Mouse (Mus musculus) B cell, adult 2 months (primary cell): ENCODE data around the gene Set.

Experiments used
- DNase-seq, 2 experiments: peaks; one replicate each; pipeline ENCODE4 v3.0.0; 2022

Gene Set

DNA sequence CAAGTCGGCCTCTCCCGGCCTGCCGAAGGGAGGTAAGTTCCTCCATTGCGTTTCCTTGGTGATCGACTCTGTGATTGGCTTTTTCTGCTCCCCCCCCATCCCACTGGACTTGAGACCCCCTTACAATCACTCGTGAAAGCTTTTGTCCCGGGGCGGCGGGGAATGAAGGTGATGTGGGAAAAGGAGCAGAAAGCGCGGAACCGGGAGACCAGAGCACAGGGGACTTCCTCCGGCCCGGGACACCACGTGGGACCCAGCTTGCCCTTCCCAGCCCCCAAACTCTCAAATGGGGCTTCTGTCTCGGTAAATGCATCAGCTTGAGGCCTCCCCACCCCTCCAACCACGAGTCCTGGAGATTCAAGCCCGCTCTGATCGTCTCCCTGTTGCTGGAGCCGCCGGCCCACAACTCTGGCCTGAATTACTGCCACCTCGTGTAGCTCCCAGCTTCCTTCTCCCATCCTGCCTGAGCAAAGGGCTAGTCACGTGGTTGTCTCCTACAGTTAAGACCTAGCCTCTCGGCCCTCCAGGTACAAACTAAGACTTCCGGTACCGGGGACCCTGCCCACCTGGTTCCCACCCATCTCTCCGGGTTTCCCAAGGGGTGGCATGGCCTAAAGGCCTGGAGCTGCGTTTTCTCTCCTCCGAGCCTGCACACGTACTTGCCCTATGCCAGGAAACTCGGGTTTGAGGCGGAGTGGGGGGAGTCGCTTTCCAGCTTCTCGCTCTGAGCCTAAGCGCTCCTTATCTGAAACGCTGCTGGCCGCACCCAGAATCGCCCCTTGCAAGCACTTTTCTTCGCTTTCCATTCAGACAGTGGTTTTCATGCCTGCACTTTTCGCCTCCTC is 5.3 kb downstream of the Set start:
- DNase-seq: peak; percentile 46 to 51

GRCm38 (mm10) chr2:30063235-30063634 is 6.1 kb downstream of the Set start:
- DNase-seq: no peak

DNA sequence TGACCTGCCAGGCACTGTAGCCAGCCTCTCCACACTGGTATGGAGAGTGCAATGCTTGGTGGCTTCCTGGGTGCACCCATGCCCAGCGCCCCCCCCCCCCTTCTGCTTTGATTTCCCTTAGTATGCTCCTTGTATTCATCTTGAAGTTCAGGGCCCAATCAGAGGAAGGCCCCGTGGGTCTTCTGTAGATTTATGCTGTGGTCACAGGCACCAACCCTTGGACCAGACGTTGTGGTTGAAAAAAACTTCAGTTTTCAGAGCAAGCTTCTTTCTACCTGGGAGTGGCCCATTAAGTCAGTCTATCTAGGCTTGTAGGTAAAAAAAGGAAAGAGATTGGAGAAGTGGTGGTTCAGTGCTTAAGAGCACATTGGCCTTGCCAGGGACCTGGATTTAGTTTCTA is 6.6 kb downstream of the Set start:
- DNase-seq: no peak

DNA sequence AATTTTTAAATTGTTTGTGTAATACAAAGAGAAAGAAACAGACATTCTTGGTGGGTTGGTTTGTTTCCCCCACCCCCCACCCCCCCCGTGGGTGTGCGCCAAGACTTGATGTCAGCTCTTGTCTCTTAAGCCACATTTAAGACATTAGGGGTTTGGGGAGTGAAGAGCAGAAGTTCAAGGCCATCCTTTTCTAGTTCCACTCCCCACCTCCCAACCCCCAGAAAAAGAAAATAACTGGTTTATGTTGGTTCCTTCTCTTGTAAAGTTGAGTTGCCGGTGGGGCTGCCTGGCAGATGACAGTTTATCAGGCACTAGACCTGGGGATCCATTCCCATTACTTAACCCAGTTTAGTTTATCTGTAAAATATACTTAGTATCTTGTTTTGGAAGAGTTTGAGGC is 7.1 kb downstream of the Set start:
- no peak for DNase-seq

GRCm38 (mm10) chr2:30066046-30066901 is 9.1 kb downstream of the Set start:
- DNase-seq: peak; percentile 89 to 92

DNA sequence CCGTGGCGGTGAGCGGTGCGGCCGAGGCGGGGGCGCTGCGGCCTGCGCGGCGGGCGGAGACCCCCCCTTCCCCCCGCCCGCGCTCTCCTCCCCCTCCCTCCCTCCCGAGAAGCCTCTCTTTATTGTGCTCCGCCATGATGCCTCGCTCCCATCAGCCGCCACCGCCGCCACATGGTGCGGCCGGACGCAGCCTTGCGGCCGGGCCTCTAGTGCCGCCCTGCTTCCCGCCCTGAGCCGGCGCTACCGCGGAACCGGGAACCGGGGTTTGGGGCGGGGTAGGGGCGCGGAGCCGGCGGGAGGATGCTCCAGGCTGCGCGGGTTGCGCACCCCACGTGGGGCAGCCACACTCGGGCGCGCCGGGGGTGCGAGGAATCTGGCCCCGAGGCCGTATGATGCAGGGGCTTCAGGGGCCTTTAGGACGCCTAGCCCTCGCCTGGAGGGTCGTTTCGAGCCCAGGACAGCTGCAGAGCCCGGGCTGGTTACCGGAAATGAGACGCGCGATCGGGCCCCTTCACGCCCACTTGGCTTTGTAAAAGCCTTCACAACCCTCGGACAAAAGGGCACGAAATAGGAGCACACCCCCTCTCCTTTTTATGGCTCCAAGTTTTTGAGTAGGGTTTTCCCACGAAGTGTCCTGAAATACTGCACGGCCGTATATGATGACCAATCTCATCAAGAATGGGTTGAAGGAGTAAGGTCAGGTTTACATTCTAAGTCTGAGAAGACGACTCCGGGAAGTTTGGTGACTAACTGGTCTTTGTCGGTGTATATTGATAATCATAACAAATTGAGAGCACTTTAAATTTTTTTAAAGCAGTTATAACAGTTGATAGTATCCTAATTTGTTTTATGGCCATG is 10.1 kb downstream of the Set start:
- DNase-seq: peak; percentile 49 to 60

GRCm38 (mm10) chr2:30067962-30068361 is 10.8 kb downstream of the Set start:
- DNase-seq: no peak

DNA sequence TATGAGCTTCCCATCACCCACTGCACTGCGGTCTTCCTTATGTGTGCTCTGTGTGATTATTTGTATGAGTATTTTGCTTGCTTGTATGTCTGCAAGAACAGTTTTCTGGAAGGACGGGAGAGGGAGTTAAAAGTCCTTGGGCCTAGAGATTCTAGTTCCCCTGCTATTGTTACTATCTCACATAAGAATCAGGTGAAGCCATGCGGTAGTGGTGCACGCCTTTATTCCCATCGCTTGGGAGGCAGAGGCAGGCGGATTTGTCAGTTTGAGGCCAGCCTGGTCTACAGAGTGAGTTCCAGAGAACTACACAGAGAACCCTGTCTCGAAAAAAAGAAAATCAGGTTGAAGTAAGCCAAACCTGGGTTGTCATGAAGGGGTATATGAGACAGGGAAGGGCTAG is 15.7 kb downstream of the Set start:
- no peak for DNase-seq

DNA sequence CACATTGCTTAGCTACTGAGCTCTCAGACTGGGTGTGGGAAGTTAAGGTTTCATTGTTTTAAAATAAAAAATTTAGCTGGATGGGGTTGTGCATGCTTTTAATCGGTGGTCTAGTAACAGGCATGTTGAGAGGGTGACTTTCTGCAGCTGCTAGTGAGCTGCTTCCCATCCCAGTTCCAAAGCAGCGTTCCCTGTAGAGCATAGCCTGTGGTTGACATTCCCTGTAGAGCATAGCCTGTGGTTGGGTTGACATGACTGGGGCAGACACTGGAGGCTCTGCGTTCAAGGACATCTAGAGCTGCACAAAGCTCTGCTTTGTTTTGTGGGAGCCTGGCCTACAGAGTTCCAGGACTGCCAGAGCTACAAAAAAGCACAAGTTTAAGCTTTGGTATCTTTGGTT is 16.1 kb downstream of the Set start:
- no peak for DNase-seq

- no peak for DNase-seq
These were observed 18.4 kb downstream of the Set start for GRCm38 (mm10) chr2:30075625-30076024.

DNA sequence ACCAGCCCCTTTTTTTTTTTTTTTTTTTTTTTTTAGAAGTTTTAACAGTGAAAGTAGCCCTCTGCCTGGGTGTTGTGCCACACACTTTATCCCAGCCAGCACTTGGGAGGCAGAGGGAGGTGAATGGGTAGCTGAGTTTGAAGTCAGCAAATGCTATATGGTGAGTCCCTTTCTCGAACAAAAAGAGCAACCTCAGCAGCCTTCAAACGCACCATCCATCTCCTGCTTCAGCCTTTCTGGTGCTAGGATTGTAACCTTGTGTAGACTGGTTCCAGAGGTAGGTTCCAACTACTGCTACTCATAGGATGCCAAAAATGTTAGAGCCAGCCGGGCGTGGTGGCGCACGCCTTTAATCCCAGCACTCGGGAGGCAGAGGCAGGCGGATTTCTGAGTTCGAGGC is 19.3 kb downstream of the Set start:
- DNase-seq: no peak

DNA sequence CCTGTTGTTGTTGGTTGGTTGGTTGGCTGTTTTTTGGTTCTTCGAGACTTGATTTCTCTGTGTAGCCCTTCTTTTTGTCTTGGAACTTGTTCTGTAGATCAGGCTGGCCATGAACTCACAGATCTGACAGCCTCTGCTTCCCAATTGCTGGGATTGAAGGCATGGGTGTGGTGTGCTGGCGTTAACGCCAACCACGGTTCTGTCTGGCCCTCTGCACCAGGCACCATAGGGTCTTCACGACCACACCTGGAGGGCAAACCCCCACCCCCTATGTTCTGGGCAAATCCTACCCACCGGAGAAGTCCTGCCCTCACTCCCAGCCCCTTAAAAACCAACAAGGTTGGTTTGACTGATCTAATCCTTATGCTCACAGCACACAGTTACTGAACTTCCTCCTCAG is 19.8 kb downstream of the Set start:
- DNase-seq: no peak

DNA sequence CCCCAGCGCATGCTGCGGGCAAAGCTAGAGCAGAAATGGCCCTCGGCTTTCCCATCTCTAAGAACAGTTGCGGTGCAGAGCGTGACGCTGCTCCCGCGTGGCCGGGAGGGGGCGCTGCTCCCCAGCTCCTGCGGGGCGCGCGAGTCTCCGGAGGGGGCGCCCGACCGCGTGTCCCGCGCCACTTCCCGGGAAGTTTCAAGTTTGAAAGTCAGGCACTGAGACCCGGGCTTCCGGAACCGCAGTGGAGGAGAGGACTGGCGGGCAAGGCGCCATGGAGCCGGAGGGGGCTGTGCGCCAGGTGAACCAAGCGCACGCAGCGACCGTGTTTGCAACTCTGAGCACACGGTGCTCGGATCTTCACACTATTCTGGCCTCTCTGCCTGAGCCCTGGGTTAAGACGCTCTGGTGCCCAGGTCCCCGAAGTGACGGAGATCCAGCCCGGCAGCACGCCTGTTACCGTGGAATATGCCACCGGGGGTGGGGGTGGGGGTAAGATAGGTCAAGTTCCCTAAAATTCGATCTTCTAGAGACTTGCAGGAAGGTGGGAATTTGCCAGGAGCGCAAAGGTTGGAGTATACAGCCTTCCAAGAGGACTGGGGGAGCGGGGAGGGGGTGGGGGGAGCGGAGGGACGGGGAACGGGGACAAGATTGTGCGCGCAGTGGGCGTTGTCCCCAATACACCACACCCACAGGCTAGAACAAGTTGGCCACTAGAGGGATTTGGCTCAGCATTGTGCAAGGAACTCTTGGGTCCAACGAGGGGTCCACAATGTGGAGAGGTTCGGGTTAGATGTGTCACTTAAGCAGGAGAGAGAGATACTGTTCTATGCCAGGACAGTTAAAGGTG is 20.5 kb downstream of the Set start, which contains the start of gene Pkn3:
Gene Pkn3, plus strand, starts transcription at position 183 of the 847 bp plus-strand sequence.
- DNase-seq: peak; percentile 86 to 90

GRCm38 (mm10) chr2:30078349-30078712 is 21.2 kb downstream of the Set start:
- DNase-seq: no peak

- DNase-seq: no peak
These were observed 21.6 kb downstream of the Set start for GRCm38 (mm10) chr2:30078760-30079159.

GRCm38 (mm10) chr2:30080181-30080800 is 23.1 kb downstream of the Set start:
- DNase-seq: no peak

DNA sequence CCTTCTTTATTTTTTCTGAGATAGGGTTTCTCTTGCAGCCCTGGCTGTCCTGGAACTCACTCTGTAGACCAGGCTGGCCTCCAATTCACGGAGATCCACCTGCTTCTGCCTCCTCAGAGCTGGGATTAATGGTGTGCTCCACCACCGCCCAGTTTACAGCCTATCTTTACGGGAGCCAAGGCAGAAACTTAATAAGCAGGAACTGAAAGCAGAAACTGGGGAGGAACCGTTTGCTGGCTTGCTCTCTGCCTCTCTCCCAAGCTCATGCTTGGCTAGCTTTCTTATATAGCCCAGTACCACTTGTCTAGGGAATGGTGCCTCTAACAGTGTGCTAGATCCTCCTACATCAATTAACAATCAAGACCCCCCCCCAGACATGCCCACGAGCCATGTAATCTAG is 26.9 kb downstream of the Set start:
- peak; percentile 21 to 29 for DNase-seq

- no peak for DNase-seq
These were observed 27.5 kb downstream of the Set start for GRCm38 (mm10) chr2:30084632-30085031.

- peak; percentile 38 to 43 for DNase-seq
These were observed 30.1 kb downstream of the Set start for GRCm38 (mm10) chr2:30087310-30087709.

DNA sequence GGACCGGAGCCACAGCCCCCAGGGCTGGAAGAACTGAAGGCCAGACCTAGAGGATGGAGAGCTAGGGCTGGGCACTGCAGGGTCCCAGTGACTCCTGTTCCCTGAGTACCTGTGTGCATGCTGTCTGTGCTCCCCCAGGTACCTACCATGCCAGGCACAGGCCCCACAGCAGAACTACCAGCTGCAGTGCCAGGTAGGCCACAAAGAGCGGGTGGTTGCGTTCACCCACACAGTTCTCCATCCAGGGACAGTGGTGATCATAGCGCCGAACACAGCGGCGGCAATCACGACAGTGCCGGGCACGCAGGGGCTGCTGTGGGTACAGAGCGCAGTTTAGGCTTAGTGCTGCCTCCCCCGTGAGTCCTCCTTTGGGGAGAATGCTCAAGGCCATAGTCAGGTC is 34.3 kb downstream of the Set start:
- no peak for DNase-seq

- no peak for DNase-seq
These were observed 35.2 kb downstream of the Set start for GRCm38 (mm10) chr2:30092280-30092918.
